Mouse (Mus musculus): ENCODE data around the gene Jag2.

GRCm38 (mm10) chr12:112894969-112895368 is 34.6 kb downstream of the Jag2 start:
- no peak for TF ChIP-seq EP300 (IDR thresholded peaks at IDR 0.05; ENCODE audit: low read depth)
- TF ChIP-seq CTCF (IDR thresholded peaks at IDR 0.05; ENCODE audit: low read depth): no peak

Measured in liver, postnatal 0 days (tissue).